Mouse (Mus musculus) liver, postnatal 0 days (tissue): ENCODE data around the gene Taok3. TPM values are rescaled to one million over a fixed set of nuclear protein-coding genes. Genes with fewer than 3 reads are reported as not detected.

Experiments
- ATAC-seq: fragments of 200-750 bp; cut with Nextera tagmentation; 2 replicates; pipeline ENCODE4 v1.8.0; 2017; ENCODE audit warnings: mild to moderate bottlenecking, moderate library complexity
- DNase-seq: peaks from one replicate; pipeline ENCODE4 v3.0.0-alpha.2; 2016
- H3K27ac ChIP-seq: fragments of 300-500 bp; sonication (generic); 2 replicates; pipeline ENCODE4 v1.5.1; 2014; ENCODE audit warnings: antibody characterized with exemption, moderate library complexity, mild to moderate bottlenecking, low read depth
- H3K27me3 ChIP-seq: fragments of 300-500 bp; sonication (generic); 2 replicates; pipeline ENCODE4 v1.6.1; 2014; ENCODE audit warnings: low read length, control low read depth, mixed read lengths; ENCODE audit not compliant: insufficient read depth
- H3K36me3 ChIP-seq: fragments of 300-500 bp; sonication (generic); replicated peaks from 2 replicates; pipeline ENCODE4 v1.6.1; 2014; ENCODE audit warnings: mild to moderate bottlenecking, control low read depth, low read length, moderate library complexity, mixed read lengths; ENCODE audit not compliant: insufficient read depth
- H3K4me1 ChIP-seq: fragments of 300-500 bp; sonication (generic); 2 replicates; pipeline ENCODE4 v1.6.1; 2014; ENCODE audit warnings: antibody characterized with exemption, mild to moderate bottlenecking, control low read depth; ENCODE audit not compliant: insufficient read depth
- H3K4me2 ChIP-seq: fragments of 300-500 bp; sonication (generic); 2 replicates; pipeline ENCODE4 v1.6.1; 2014; ENCODE audit warnings: low read depth, mild to moderate bottlenecking, low read length, moderate library complexity, mixed read lengths
- H3K4me3 ChIP-seq: fragments of 300-500 bp; sonication (generic); 2 replicates; pipeline ENCODE4 v1.5.1; 2014; ENCODE audit warnings: low read depth, low read length
- H3K9ac ChIP-seq: fragments of 300-500 bp; sonication (generic); replicated peaks from 2 replicates; pipeline ENCODE4 v1.6.1; 2014; ENCODE audit warnings: mild to moderate bottlenecking, moderate library complexity
- H3K9me3 ChIP-seq: fragments of 300-500 bp; sonication (generic); 2 replicates; pipeline ENCODE4 v1.6.1; 2016; ENCODE audit warnings: mild to moderate bottlenecking, control low read depth, low read length, mixed read lengths
- CTCF ChIP-seq: sonication (generic); IDR thresholded peaks from 2 replicates; pipeline ENCODE4 v1.5.1; 2016; ENCODE audit warnings: antibody characterized with exemption, low read depth
- EP300 ChIP-seq: IDR thresholded peaks from 2 replicates; pipeline ENCODE4 v1.6.1; 2016; ENCODE audit warnings: antibody characterized with exemption, low read depth, mild to moderate bottlenecking
- WGBS: fragments of 180-500 bp; shearing (Covaris S2); extraction: QIAGEN DNeasy Blood & Tissue Kit; methylation state at CpG from one replicate; pipeline ENCODE4 v1.1.7; 2014; ENCODE audit not compliant: insufficient replicate concordance; 5-methylcytosine and 5-hydroxymethylcytosine counted together
- polyA plus RNA-seq: library from polyadenylated mRNA; unstranded; fragments of >200 nt; fragmentation: Nextera tagmentation; extraction: Ambion mirVana; gene quantifications from 2 replicates; pipeline ENCODE4 v1.2.1, GENCODE M21; 2015

The Taok3 gene
- polyA plus RNA-seq, 1 experiment from 2014 or later, result 41.9 TPM

DNA sequence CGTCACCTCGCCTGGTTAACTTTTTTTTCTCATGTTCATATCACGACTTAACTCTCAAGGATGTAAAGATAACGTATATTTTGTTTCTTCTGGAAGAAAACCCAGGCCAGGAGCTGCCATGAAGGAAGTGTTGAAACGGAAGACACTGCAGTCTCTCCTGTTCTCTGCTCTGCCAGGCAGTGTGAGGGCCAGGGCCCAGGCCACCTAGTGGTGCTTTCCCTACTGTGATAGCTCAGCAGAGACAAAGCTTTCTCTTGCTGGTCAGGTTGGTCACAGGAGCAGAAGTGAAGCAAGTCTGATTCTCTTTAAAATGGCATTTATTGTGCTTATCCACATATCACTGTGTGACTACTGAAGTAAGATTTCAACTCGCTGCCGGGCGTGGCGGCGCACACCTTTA is 161.6 kb downstream of the Taok3 start:
- 85% methylated on average over 10 of the region's 10 CpGs for WGBS
- no peaks in the 10 kb centered on the region for H3K9me3 ChIP-seq
- ATAC-seq (no peak), DNase-seq (no peak)
- H3K4me2 ChIP-seq, result no peak overlapping the region
- no peak overlapping the region for H3K9ac ChIP-seq
- peaks cover 5% of the 10 kb centered on the region for H3K36me3 ChIP-seq
- H3K4me1 ChIP-seq, result peaks cover 3% of the 10 kb centered on the region
- H3K27me3 ChIP-seq, result no peaks in the 10 kb centered on the region
- TF ChIP-seq EP300, result no peak
- peak; percentile 32; the same call in 1 of the 2 replicates for TF ChIP-seq CTCF
- no peak overlapping the region for H3K4me3 ChIP-seq
- no peak overlapping the region for H3K27ac ChIP-seq

GRCm38 (mm10) chr5:117282360-117282759 is 162.4 kb downstream of the Taok3 start:
- Histone ChIP-seq H3K4me3 (no peak overlapping the region), H3K4me2 (no peak overlapping the region), H3K4me1 (peaks cover 7% of the 10 kb centered on the region), H3K27ac (no peak overlapping the region), H3K36me3 (peaks cover 5% of the 10 kb centered on the region), H3K9me3 (no peaks in the 10 kb centered on the region), H3K27me3 (no peaks in the 10 kb centered on the region), H3K9ac (no peak overlapping the region)
- TF ChIP-seq EP300 (no peak), CTCF (peak; percentile 30)
- ATAC-seq (no peak), DNase-seq (no peak)
- 78% methylated on average over 8 of the region's 8 CpGs for WGBS

DNA sequence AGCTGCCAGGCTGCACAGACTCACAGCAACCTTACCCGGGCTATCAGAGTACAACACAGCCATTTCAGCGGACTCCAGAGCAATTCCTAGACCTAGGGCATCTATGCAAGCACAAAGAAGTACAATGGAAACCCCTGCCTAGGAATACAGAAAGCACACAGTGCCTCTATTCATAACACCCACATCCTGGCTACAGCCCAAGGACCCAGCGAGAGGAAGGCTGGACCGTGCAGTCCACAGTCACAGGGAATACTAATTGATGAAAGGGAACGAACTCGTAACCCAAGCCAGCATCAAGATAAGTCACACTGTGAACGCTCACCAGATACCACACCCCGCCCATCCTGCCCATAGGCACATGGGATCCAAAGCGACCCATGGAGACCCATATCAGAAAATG is 164.1 kb downstream of the Taok3 start:
- Histone ChIP-seq H3K27me3 (no peaks in the 10 kb centered on the region), H3K36me3 (peaks cover 5% of the 10 kb centered on the region), H3K9me3 (no peaks in the 10 kb centered on the region), H3K27ac (no peak overlapping the region), H3K4me2 (no peak overlapping the region), H3K4me3 (no peak overlapping the region), H3K4me1 (peaks cover 15% of the 10 kb centered on the region), H3K9ac (no peak overlapping the region)
- DNase-seq (no peak), ATAC-seq (no peak)
- TF ChIP-seq EP300 (no peak), CTCF (no peak)
- WGBS, result 67% methylated on average over 9 of the region's 9 CpGs

DNA sequence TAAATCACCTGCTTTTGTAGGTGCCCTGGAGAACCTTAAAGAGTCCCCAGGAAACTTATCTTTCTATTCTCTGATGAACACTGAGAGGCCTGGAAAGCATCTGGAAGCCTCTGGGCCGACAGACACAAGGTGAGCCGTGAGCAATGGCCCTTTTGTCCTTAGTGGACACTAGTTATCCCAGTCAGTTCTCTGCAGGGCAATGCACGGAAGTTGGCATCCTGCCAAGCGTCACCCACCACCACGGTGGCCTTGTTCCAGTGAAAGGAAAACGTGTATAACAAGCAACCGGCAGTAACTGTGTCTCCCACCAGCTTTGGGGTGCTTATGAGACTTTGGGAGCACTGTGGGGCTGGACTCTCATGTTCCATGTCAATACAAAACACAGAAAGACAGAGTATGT is 164.8 kb downstream of the Taok3 start:
- TF ChIP-seq CTCF (no peak), EP300 (no peak)
- Histone ChIP-seq H3K27ac (no peak overlapping the region), H3K4me1 (peaks cover 15% of the 10 kb centered on the region), H3K36me3 (peaks cover 5% of the 10 kb centered on the region), H3K4me2 (no peak overlapping the region), H3K9me3 (no peaks in the 10 kb centered on the region), H3K27me3 (no peaks in the 10 kb centered on the region), H3K4me3 (no peak overlapping the region), H3K9ac (no peak overlapping the region)
- WGBS, result 68% methylated on average over 7 of the region's 7 CpGs
- ATAC-seq, result no peak
- no peak for DNase-seq

DNA sequence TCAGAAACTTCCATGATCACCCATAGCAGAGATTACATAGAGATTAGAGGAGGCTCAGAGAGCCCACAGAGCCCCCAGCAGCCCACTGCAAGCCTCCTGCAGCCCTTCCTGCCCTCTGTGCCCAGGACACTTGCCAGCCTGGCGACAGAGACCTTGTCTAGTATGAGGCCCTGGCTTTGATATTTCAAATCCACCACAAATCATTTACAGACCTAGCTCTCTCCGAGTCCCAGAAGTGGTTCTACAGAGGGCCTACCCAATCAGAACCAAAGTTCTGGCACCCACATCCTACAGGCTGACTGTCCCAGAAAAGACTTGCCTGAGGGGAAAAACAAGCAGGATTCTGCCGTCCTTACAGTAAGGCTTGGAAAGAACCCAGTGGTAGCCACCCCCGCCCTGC is 165.3 kb downstream of the Taok3 start:
- peaks cover 5% of the 10 kb centered on the region for H3K36me3 ChIP-seq
- no peak overlapping the region for H3K4me2 ChIP-seq
- 89% methylated on average over 4 of the region's 4 CpGs for WGBS
- ATAC-seq (no peak), DNase-seq (no peak)
- no peaks in the 10 kb centered on the region; the same call in 1 of the 2 replicates for H3K9me3 ChIP-seq
- no peaks in the 10 kb centered on the region for H3K27me3 ChIP-seq
- TF ChIP-seq EP300 (no peak), CTCF (no peak)
- no peak overlapping the region for H3K4me3 ChIP-seq
- H3K4me1 ChIP-seq, result peaks cover 15% of the 10 kb centered on the region
- H3K27ac ChIP-seq, result no peak overlapping the region
- no peak overlapping the region for H3K9ac ChIP-seq

GRCm38 (mm10) chr5:117286286-117286685 is 166.4 kb downstream of the Taok3 start:
- H3K36me3 ChIP-seq, result peaks cover 3% of the 10 kb centered on the region; the same call in 1 of the 2 replicates
- TF ChIP-seq EP300 (no peak), CTCF (no peak)
- no peak for ATAC-seq
- peak overlapping the region; percentile 91 for H3K4me2 ChIP-seq
- WGBS, result 51% methylated on average over 3 of the region's 3 CpGs
- peak overlapping the region; percentile 63 for H3K4me3 ChIP-seq
- H3K27ac ChIP-seq, result 0 out of 2 replicates have a peak overlapping the region, but pooled peaks have one; percentile 44
- no peaks in the 10 kb centered on the region for H3K27me3 ChIP-seq
- H3K4me1 ChIP-seq, result peaks cover 15% of the 10 kb centered on the region
- H3K9ac ChIP-seq, result peak overlapping the region; percentile 72
- H3K9me3 ChIP-seq, result no peaks in the 10 kb centered on the region; the same call in 1 of the 2 replicates
- no peak for DNase-seq
